Mouse (Mus musculus): Measurements from ENCODE around the gene Tsga10. TPM values are rescaled to one million over a fixed set of nuclear protein-coding genes. Genes with fewer than 3 reads are reported as not detected.
"Not testable (repeated sequence)": the region's sequence is repeated elsewhere in the genome, so short reads cannot be mapped to it uniquely, and the experiment has no call there.

The Tsga10 gene
- total RNA-seq, 1 experiment = 2.6 TPM

DNA sequence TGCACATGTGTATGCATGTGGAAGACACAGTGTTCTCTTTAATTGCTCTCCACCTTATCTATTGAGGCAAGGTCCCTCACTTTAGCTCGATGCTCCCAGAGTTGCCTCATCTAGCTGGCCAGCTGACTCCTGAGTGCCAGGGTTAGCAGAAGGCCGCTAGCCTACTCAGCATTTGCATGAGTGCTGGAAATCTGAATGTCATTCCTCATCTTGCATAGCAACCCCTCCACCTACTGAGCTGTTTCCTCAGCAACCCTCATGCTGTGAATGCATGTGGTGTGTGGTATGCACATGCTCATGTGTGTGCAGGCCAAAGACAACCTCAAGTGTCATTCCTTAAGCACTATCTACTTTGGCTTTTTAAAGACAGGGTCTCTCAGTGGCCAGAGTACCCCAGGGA, 15.5 kb downstream of the Tsga10 start:
- H3K9me3 ChIP-seq (ENCODE audit: control insufficient read depth, insufficient read depth, low read depth, low read length) = no peaks in the 10 kb centered on the region
- in situ Hi-C loops (cut with MboI; ENCODE audit: low sequenced_read_pairs in 2 of 2, unreplicated experiment in 2 of 2) = loop anchor here in 1 of 2 experiments (25.0 kb wide), 1 partner anchor 163 kb away; no protein-coding TSS in a partner anchor
- H3K27ac ChIP-seq (ENCODE audit: insufficient read depth, low read depth, low read length, poor library complexity, severe bottlenecking) = no peak overlapping the region
- no peaks in the 10 kb centered on the region for H3K4me1 ChIP-seq (ENCODE audit: control insufficient read depth in 2 of 2, insufficient read depth in 2 of 2, low read length in 2 of 2, poor library complexity in 1 of 2)
- H3K4me3 ChIP-seq (ENCODE audit: insufficient read depth in 1 of 2, low read depth in 1 of 2, low read length in 2 of 2, poor library complexity in 1 of 2, severe bottlenecking in 1 of 2) = no peak overlapping the region
- TF ChIP-seq ZC3H11A (IDR thresholded peaks at IDR 0.05; ENCODE audit: borderline replicate concordance, low read depth, low read length) = no peak
- no peak for TF ChIP-seq MAFK (IDR thresholded peaks at IDR 0.05; ENCODE audit: insufficient read depth, low read depth, low read length)
- no peak for TF ChIP-seq HCFC1 (IDR thresholded peaks at IDR 0.05; ENCODE audit: borderline replicate concordance, insufficient read depth, low read length)
- no peak for TF ChIP-seq CHD2 (IDR thresholded peaks at IDR 0.05; ENCODE audit: low read depth, low read length)
- TF ChIP-seq ZNF384 (IDR thresholded peaks at IDR 0.05; ENCODE audit: low read depth, low read length) = no peak
- no peak for DNase-seq (ENCODE audit: low read depth, low spot score)
- H3K36me3 ChIP-seq (ENCODE audit: control insufficient read depth, insufficient read depth, low read length, poor library complexity, severe bottlenecking) = no peaks in the 10 kb centered on the region
- no peak overlapping the region for H3K9ac ChIP-seq (ENCODE audit: insufficient read depth, low read depth, low read length, poor library complexity, severe bottlenecking)

DNA sequence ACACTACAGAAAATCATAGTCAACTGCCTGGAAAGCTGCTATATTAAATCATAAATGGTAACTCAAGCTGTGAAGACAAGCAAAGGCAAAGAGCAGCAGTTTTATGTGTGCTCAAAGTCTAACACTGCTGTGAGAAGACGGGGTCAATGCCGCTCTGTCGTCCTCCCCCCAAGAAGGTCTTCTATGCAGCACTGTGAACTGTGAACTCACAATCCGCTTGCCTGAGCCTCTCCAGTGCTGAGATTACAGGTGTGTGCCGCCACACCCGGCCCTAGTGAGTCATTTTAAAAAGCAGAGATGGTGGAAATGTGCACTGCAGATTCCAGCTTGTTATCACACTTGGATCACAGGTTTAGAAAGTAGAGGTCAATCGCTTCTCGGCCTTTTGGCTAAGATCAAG, 19.4 kb downstream of the Tsga10 start:
- H3K4me3 ChIP-seq (ENCODE audit: insufficient read depth in 1 of 2, low read depth in 1 of 2, low read length in 2 of 2, poor library complexity in 1 of 2, severe bottlenecking in 1 of 2) = no peak overlapping the region
- TF ChIP-seq MAFK (IDR thresholded peaks at IDR 0.05; ENCODE audit: insufficient read depth, low read depth, low read length) (no peak), HCFC1 (IDR thresholded peaks at IDR 0.05; ENCODE audit: borderline replicate concordance, insufficient read depth, low read length) (no peak), ZNF384 (IDR thresholded peaks at IDR 0.05; ENCODE audit: low read depth, low read length) (no peak), ZC3H11A (IDR thresholded peaks at IDR 0.05; ENCODE audit: borderline replicate concordance, low read depth, low read length) (no peak), CHD2 (IDR thresholded peaks at IDR 0.05; ENCODE audit: low read depth, low read length) (no peak)
- in situ Hi-C loops (cut with MboI; ENCODE audit: low sequenced_read_pairs in 2 of 2, unreplicated experiment in 2 of 2) = no loop called here
- H3K36me3 ChIP-seq (ENCODE audit: control insufficient read depth, insufficient read depth, low read length, poor library complexity, severe bottlenecking) = no peaks in the 10 kb centered on the region
- no peak overlapping the region for H3K27ac ChIP-seq (ENCODE audit: insufficient read depth, low read depth, low read length, poor library complexity, severe bottlenecking)
- no peak for DNase-seq (ENCODE audit: low read depth, low spot score)
- no peak overlapping the region for H3K9ac ChIP-seq (ENCODE audit: insufficient read depth, low read depth, low read length, poor library complexity, severe bottlenecking)
- H3K9me3 ChIP-seq (ENCODE audit: control insufficient read depth, insufficient read depth, low read depth, low read length) = no peaks in the 10 kb centered on the region
- no peaks in the 10 kb centered on the region for H3K4me1 ChIP-seq (ENCODE audit: control insufficient read depth in 2 of 2, insufficient read depth in 2 of 2, low read length in 2 of 2, poor library complexity in 1 of 2)

DNA sequence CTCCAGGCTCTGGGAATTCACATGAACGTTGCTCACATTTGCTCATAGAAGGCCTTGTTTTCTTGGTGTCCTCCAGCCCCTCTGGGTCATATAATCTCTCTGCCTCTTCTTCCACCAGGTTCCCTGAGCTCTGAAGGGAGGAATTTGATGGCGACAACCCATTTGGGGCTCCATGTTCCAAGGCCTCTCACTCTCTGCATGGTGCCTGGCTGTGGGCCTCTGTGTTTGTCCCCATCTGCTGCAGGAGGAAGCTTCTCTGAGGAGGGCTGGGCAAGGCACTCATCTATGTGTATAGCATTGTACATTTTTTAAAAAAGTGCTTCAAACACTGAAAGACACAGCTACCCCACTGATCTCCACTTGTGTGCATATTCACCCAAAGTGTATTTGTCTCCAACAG, 34.5 kb downstream of the Tsga10 start:
- Histone ChIP-seq H3K9ac (ENCODE audit: insufficient read depth, low read depth, low read length, poor library complexity, severe bottlenecking) (no peak overlapping the region), H3K27ac (ENCODE audit: insufficient read depth, low read depth, low read length, poor library complexity, severe bottlenecking) (no peak overlapping the region)
- in situ Hi-C loops (cut with MboI; ENCODE audit: low sequenced_read_pairs in 2 of 2, unreplicated experiment in 2 of 2) = no loop called here

DNA sequence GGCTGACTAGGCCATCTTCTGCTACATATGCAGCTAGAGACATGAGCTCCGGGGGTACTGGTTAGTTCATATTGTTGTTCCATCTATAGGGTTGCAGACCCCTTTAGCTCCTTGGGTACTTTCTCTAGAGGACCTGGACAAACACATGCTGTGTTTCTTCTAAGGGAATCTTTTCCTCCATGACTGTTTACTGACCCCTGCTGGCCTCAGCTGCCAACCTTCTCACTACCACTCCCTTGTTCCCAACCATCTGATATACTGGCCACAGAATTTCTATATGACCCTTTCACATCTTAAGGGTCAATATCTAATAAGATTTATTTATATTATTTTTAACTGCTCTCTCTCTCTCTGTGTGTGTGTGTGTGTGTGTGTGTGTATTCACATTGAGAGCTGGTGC, 63.9 kb downstream of the Tsga10 start:
- H3K9ac ChIP-seq (ENCODE audit: insufficient read depth, low read depth, low read length, poor library complexity, severe bottlenecking); H3K27ac ChIP-seq (ENCODE audit: insufficient read depth, low read depth, low read length, poor library complexity, severe bottlenecking); H3K9me3 ChIP-seq (ENCODE audit: control insufficient read depth, insufficient read depth, low read depth, low read length); H3K4me1 ChIP-seq (ENCODE audit: control insufficient read depth in 2 of 2, insufficient read depth in 2 of 2, low read length in 2 of 2, poor library complexity in 1 of 2); H3K4me3 ChIP-seq (ENCODE audit: insufficient read depth in 1 of 2, low read depth in 1 of 2, low read length in 2 of 2, poor library complexity in 1 of 2, severe bottlenecking in 1 of 2); DNase-seq (ENCODE audit: low read depth, low spot score); H3K36me3 ChIP-seq (ENCODE audit: control insufficient read depth, insufficient read depth, low read length, poor library complexity, severe bottlenecking); in situ Hi-C loops (cut with MboI; ENCODE audit: low sequenced_read_pairs in 2 of 2, unreplicated experiment in 2 of 2): not testable (repeated sequence)

More for the DNA sequence above, 34.5 kb downstream of the Tsga10 start:
- TF ChIP-seq HCFC1 (IDR thresholded peaks at IDR 0.05; ENCODE audit: borderline replicate concordance, insufficient read depth, low read length) (no peak), CHD2 (IDR thresholded peaks at IDR 0.05; ENCODE audit: low read depth, low read length) (no peak), MAFK (IDR thresholded peaks at IDR 0.05; ENCODE audit: insufficient read depth, low read depth, low read length) (no peak), ZC3H11A (IDR thresholded peaks at IDR 0.05; ENCODE audit: borderline replicate concordance, low read depth, low read length) (no peak), ZNF384 (IDR thresholded peaks at IDR 0.05; ENCODE audit: low read depth, low read length) (no peak)
- DNase-seq (ENCODE audit: low read depth, low spot score) = no peak
- Histone ChIP-seq H3K4me1 (ENCODE audit: control insufficient read depth in 2 of 2, insufficient read depth in 2 of 2, low read length in 2 of 2, poor library complexity in 1 of 2) (no peaks in the 10 kb centered on the region), H3K9me3 (ENCODE audit: control insufficient read depth, insufficient read depth, low read depth, low read length) (no peaks in the 10 kb centered on the region), H3K36me3 (ENCODE audit: control insufficient read depth, insufficient read depth, low read length, poor library complexity, severe bottlenecking) (no peaks in the 10 kb centered on the region), H3K4me3 (ENCODE audit: insufficient read depth in 1 of 2, low read depth in 1 of 2, low read length in 2 of 2, poor library complexity in 1 of 2, severe bottlenecking in 1 of 2) (no peak overlapping the region)

DNA sequence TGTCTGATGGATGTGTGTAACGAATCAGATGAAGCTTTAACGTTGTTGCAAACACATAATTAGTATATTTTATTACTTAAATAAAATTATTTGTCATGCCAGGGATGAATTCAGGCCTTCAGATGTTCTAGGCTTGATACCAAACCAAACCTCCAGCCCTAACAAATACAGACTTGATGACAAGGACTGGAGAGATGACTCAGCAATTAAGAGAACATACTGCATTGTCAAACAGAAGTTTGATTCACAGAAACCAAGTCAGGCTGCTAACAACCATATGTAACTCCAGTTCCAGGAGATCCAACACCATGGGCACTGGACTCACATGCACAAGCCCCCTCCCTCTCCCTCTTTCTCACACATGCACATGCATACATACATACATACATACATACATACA, 65.9 kb downstream of the Tsga10 start:
- Histone ChIP-seq H3K27ac (ENCODE audit: insufficient read depth, low read depth, low read length, poor library complexity, severe bottlenecking) (no peak overlapping the region), H3K9ac (ENCODE audit: insufficient read depth, low read depth, low read length, poor library complexity, severe bottlenecking) (no peak overlapping the region), H3K9me3 (ENCODE audit: control insufficient read depth, insufficient read depth, low read depth, low read length) (no peaks in the 10 kb centered on the region), H3K4me1 (ENCODE audit: control insufficient read depth in 2 of 2, insufficient read depth in 2 of 2, low read length in 2 of 2, poor library complexity in 1 of 2) (no peaks in the 10 kb centered on the region), H3K4me3 (ENCODE audit: insufficient read depth in 1 of 2, low read depth in 1 of 2, low read length in 2 of 2, poor library complexity in 1 of 2, severe bottlenecking in 1 of 2) (no peak overlapping the region), H3K36me3 (ENCODE audit: control insufficient read depth, insufficient read depth, low read length, poor library complexity, severe bottlenecking) (no peaks in the 10 kb centered on the region)
- in situ Hi-C loops (cut with MboI; ENCODE audit: low sequenced_read_pairs in 2 of 2, unreplicated experiment in 2 of 2) = no loop called here
- TF ChIP-seq MAFK (IDR thresholded peaks at IDR 0.05; ENCODE audit: insufficient read depth, low read depth, low read length) = no peak; the same call in 1 of the 2 replicates
- TF ChIP-seq ZNF384 (IDR thresholded peaks at IDR 0.05; ENCODE audit: low read depth, low read length) = no peak
- no peak for TF ChIP-seq HCFC1 (IDR thresholded peaks at IDR 0.05; ENCODE audit: borderline replicate concordance, insufficient read depth, low read length)
- TF ChIP-seq CHD2 (IDR thresholded peaks at IDR 0.05; ENCODE audit: low read depth, low read length) = no peak
- TF ChIP-seq ZC3H11A (IDR thresholded peaks at IDR 0.05; ENCODE audit: borderline replicate concordance, low read depth, low read length) = no peak
- DNase-seq (ENCODE audit: low read depth, low spot score) = no peak
